Mouse (Mus musculus): ENCODE results near the gene Tmprss11g.

- TF ChIP-seq EP300 (IDR thresholded peaks at IDR 0.05; ENCODE audit: low read depth) (no peak), CTCF (IDR thresholded peaks at IDR 0.05; ENCODE audit: low read depth) (no peak)
Observed at GRCm38 (mm10) chr5:86540601-86541000, 22.2 kb upstream of the Tmprss11g start.

All from liver, embryonic 14.5 days (tissue).